Mouse (Mus musculus) limb, embryonic 14.5 days (tissue): Measurements from ENCODE around the gene Lmo7. TPM values are rescaled to one million over a fixed set of nuclear protein-coding genes. Genes with fewer than 3 reads are reported as not detected.
A peak's percentile ranks its signal among the peaks of the same experiment; 100 is the strongest.

Experiments
- ATAC-seq: fragments of 200-750 bp; cut with Nextera tagmentation; 2 replicates; pipeline ENCODE4 v1.8.0; 2017; ENCODE audit warnings: low read depth, moderate number of reproducible peaks, moderate TSS enrichment; ENCODE audit not compliant: low FRiP score
- DNase-seq: peaks from one replicate; pipeline ENCODE4 v3.0.0-alpha.2; 2015; ENCODE audit warnings: low spot score
- H3K27ac ChIP-seq: fragments of 300-500 bp; sonication (generic); replicated peaks from 2 replicates; pipeline ENCODE4 v1.5.1; 2014; ENCODE audit warnings: low read depth, mild to moderate bottlenecking, low read length, moderate library complexity, mixed read lengths
- H3K27me3 ChIP-seq: fragments of 300-500 bp; sonication (generic); 2 replicates; pipeline ENCODE4 v1.6.1; 2014; ENCODE audit warnings: low read length, mixed read lengths; ENCODE audit not compliant: control insufficient read depth, insufficient read depth
- H3K36me3 ChIP-seq: fragments of 300-500 bp; sonication (generic); 2 replicates; pipeline ENCODE4 v1.6.1; 2014; ENCODE audit warnings: mild to moderate bottlenecking, low read length, moderate library complexity, mixed read lengths; ENCODE audit not compliant: control insufficient read depth, insufficient read depth
- H3K4me1 ChIP-seq: fragments of 300-500 bp; sonication (generic); 2 replicates; pipeline ENCODE4 v1.6.1; 2014; ENCODE audit warnings: antibody characterized with exemption, low read length, mixed read lengths; ENCODE audit not compliant: control insufficient read depth, insufficient read depth
- H3K4me2 ChIP-seq: fragments of 300-500 bp; sonication (generic); replicated peaks from 2 replicates; pipeline ENCODE4 v1.6.1; 2014; ENCODE audit warnings: low read depth, mild to moderate bottlenecking, low read length, moderate library complexity; ENCODE audit not compliant: severe bottlenecking
- H3K4me3 ChIP-seq: fragments of 300-500 bp; sonication (generic); replicated peaks from 2 replicates; pipeline ENCODE4 v1.5.1; 2014; ENCODE audit warnings: low read length
- H3K9ac ChIP-seq: fragments of 300-500 bp; sonication (generic); 2 replicates; pipeline ENCODE4 v1.6.1; 2014; ENCODE audit warnings: mild to moderate bottlenecking, low read depth, low read length, moderate library complexity; ENCODE audit not compliant: severe bottlenecking
- H3K9me3 ChIP-seq: fragments of 300-500 bp; sonication (generic); 2 replicates; pipeline ENCODE4 v1.6.1; 2016; ENCODE audit warnings: low read length; ENCODE audit not compliant: control insufficient read depth
- POLR2A ChIP-seq: fragments of 200-500 bp; IDR thresholded peaks from 2 replicates; pipeline ENCODE4 v1.8.0; 2012; ENCODE audit warnings: inconsistent platforms, mild to moderate bottlenecking, moderate library complexity, borderline replicate concordance; ENCODE audit not compliant: insufficient read depth, insufficient read length; ENCODE audit errors: extremely low read depth
- WGBS: fragments of 180-500 bp; shearing (Covaris S2); extraction: QIAGEN DNeasy Blood & Tissue Kit; methylation state at CpG from one replicate; pipeline ENCODE4 v1.1.7; 2014; 5-methylcytosine and 5-hydroxymethylcytosine counted together
- polyA plus RNA-seq, 2 experiments: library from polyadenylated mRNA; depleted of rRNA in 1 of 2; stranded (reverse) in 1 of 2; unstranded in 1 of 2; fragments of >200 nt; fragmentation: Nextera tagmentation in 1 of 2; extraction: Ambion mirVana in 1 of 2; gene quantifications; 2 replicates each; pipeline versions ENCODE4 v1.2.1 to v1.2.3; 2012 to 2014

Gene Lmo7
- polyA plus RNA-seq, 2 experiments: 21.6 to 26.2 TPM

DNA sequence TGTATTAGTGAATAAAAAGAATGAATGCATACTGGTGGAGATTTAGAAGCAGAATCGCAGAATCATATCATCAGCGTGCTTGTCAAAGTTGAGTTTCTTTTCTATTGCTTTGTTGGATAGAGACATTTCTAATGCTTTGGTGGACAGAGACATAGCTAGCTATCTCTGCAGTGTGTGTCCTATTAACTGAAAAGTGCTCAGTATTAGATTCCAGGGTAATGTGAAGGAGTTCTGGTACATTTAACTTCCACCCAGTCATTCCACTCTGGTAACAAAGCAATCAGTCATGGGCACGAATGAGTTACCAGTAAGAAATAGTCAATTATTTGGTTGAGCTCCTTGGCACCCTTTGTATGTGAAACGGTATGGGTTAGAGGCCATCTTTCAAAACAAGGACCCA, 76.8 kb downstream of the Lmo7 start:
- H3K4me2 ChIP-seq: no peak overlapping the region
- TF ChIP-seq POLR2A: no peak
- no peak for ATAC-seq
- H3K27ac ChIP-seq: no peak overlapping the region
- no peaks in the 10 kb centered on the region for H3K36me3 ChIP-seq
- no peaks in the 10 kb centered on the region for H3K9me3 ChIP-seq
- H3K4me1 ChIP-seq: 0 out of 2 replicates have a peak, but pooled peaks cover 7% of the 10 kb centered on the region
- WGBS: 86% methylated on average over 4 of the region's 4 CpGs
- no peak overlapping the region for H3K9ac ChIP-seq
- no peaks in the 10 kb centered on the region for H3K27me3 ChIP-seq
- H3K4me3 ChIP-seq: no peak overlapping the region
- DNase-seq: no peak

DNA sequence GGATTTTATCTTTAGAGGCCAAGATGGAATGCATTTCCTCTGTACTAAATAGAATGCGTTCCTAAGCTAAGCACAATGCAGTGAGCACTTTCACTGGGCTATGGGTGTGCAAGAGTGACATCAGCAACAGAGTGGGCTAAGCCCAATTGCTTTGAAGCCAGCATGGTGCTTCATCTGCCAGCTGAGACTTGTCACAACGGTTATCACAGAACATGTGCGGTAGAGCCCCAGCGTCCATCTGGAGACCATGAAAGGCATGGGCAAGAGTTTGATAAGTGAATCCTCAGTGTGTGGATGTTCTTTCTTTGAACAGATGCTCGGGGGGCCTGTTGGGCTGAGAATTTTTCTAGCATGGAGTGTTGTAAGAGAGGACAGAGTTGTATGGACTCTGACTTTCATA, 86.7 kb downstream of the Lmo7 start:
- Histone ChIP-seq H3K27me3 (no peaks in the 10 kb centered on the region), H3K4me2 (no peak overlapping the region), H3K4me3 (no peak overlapping the region), H3K27ac (no peak overlapping the region), H3K4me1 (no peaks in the 10 kb centered on the region), H3K9ac (no peak overlapping the region), H3K9me3 (no peaks in the 10 kb centered on the region), H3K36me3 (no peaks in the 10 kb centered on the region)
- DNase-seq: no peak
- TF ChIP-seq POLR2A: no peak
- ATAC-seq: no peak
- 87% methylated on average over 5 of the region's 5 CpGs for WGBS

DNA sequence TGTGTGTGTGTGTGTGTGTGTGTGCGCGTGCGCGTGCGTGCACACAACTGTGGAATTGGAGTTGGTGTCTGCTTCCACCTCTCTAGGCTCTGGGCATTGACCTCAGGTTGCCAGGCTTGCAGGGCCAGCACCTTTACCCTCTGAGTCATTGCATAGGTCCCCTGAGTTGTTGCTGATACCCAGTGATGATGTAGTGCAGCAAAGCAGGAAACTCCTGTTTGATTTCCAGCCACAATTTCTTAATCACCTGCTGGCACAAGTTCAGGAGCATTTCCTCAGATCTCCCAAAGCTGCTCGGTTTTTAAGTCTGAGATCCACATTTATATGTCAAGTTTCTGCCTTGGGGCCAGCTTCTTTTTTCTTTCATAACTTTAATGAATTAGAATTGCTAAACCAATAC, 92.6 kb downstream of the Lmo7 start:
- ATAC-seq (no peak), DNase-seq (peak; percentile 38)
- Histone ChIP-seq H3K4me1 (no peaks in the 10 kb centered on the region), H3K4me2 (no peak overlapping the region), H3K9ac (no peak overlapping the region), H3K36me3 (no peaks in the 10 kb centered on the region), H3K4me3 (no peak overlapping the region), H3K9me3 (no peaks in the 10 kb centered on the region), H3K27me3 (no peaks in the 10 kb centered on the region), H3K27ac (no peak overlapping the region)
- WGBS: 92% methylated on average over 6 of the region's 6 CpGs
- no peak for TF ChIP-seq POLR2A

DNA sequence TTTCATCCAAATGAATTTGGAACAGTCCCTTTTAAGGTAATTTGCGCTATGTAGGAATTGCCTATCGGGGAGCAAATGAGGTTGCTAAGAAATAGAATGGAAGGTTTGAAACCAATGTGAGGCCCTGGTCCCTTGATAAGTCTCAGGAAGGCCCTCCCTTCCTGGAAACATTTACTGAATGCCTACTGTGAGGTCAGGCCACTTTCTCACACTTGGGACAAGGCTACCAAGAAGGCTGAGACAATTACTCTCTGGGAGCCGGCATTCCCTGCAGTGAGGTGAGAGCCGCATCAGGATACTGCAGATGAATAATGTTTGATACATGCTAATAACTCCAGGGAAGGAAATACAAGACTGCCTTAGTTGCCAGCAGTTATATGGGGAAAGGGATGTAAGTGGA, 93.1 kb downstream of the Lmo7 start:
- ATAC-seq (no peak), DNase-seq (no peak)
- Histone ChIP-seq H3K4me1 (no peaks in the 10 kb centered on the region), H3K4me3 (no peak overlapping the region), H3K9ac (no peak overlapping the region), H3K36me3 (no peaks in the 10 kb centered on the region), H3K27ac (no peak overlapping the region), H3K9me3 (no peaks in the 10 kb centered on the region), H3K4me2 (no peak overlapping the region), H3K27me3 (no peaks in the 10 kb centered on the region)
- no peak for TF ChIP-seq POLR2A
- 65% methylated on average over 4 of the region's 4 CpGs for WGBS

GRCm38 (mm10) chr14:101829676-101830075, 99.9 kb downstream of the Lmo7 start:
- H3K9ac ChIP-seq: no peak overlapping the region
- H3K4me1 ChIP-seq: no peaks in the 10 kb centered on the region
- WGBS: 36% methylated on average over 5 of the region's 5 CpGs
- no peak overlapping the region for H3K27ac ChIP-seq
- no peaks in the 10 kb centered on the region for H3K27me3 ChIP-seq
- H3K4me3 ChIP-seq: no peak overlapping the region
- ATAC-seq (no peak), DNase-seq (no peak)
- H3K4me2 ChIP-seq: no peak overlapping the region
- H3K9me3 ChIP-seq: no peaks in the 10 kb centered on the region
- no peaks in the 10 kb centered on the region for H3K36me3 ChIP-seq
- TF ChIP-seq POLR2A: no peak

DNA sequence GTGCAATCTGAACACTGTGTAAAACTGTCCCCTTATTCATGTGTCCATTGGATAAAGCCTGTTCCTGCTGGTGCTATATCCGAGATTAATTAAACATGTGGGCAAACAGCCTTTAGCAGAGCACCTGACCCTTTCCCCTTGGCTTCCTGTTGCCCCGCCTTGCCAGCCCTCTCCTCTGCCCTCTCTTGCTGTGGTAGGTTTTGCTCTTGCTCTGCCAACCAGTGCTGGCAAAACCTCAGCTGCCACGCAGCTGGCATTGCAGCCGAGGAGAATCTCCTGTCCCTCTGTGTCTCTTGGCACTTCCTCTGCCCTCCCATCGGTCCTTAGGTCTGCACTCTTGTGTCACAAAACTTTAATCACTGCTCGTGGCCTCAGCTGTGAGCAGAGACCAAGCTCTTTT, 100.4 kb downstream of the Lmo7 start:
- ATAC-seq (no peak), DNase-seq (no peak)
- Histone ChIP-seq H3K4me1 (no peaks in the 10 kb centered on the region), H3K9ac (no peak overlapping the region), H3K9me3 (no peaks in the 10 kb centered on the region), H3K4me2 (no peak overlapping the region), H3K27me3 (no peaks in the 10 kb centered on the region), H3K27ac (no peak overlapping the region), H3K4me3 (no peak overlapping the region), H3K36me3 (no peaks in the 10 kb centered on the region)
- TF ChIP-seq POLR2A: no peak
- 48% methylated on average over 6 of the region's 6 CpGs for WGBS
